Mouse (Mus musculus) liver, embryonic 13.5 days (tissue): ENCODE measurements at regions not wholly inside any gene's neighbourhood (a gene's known extent, or its start where the extent isn't known, plus 50 kb on each side); places are given as distances from the start of the nearest gene placed in this dataset.
A peak's percentile ranks its signal among the peaks of the same experiment; 100 is the strongest.

ENCODE experiments used
- ATAC-seq: fragments of 200-750 bp; cut with Nextera tagmentation; 2 replicates; pipeline ENCODE4 v1.8.0; 2017; ENCODE audit warnings: low read depth, mild to moderate bottlenecking, moderate number of reproducible peaks, moderate library complexity
- DNase-seq: peaks from one replicate; pipeline ENCODE4 v3.0.0; 2022
- H3K27ac ChIP-seq: fragments of 300-500 bp; sonication (generic); 2 replicates; pipeline ENCODE4 v1.5.1; 2015; ENCODE audit warnings: moderate library complexity, mild to moderate bottlenecking, inconsistent platforms
- H3K27me3 ChIP-seq: fragments of 300-500 bp; sonication (generic); 2 replicates; pipeline ENCODE4 v1.6.1; 2015; ENCODE audit warnings: mild to moderate bottlenecking, inconsistent platforms
- H3K36me3 ChIP-seq: fragments of 300-500 bp; sonication (generic); 2 replicates; pipeline ENCODE4 v1.6.1; 2015; ENCODE audit warnings: mild to moderate bottlenecking, inconsistent platforms
- H3K4me1 ChIP-seq: fragments of 300-500 bp; sonication (generic); replicated peaks from 2 replicates; pipeline ENCODE4 v1.6.1; 2015; ENCODE audit warnings: inconsistent platforms
- H3K4me2 ChIP-seq: fragments of 300-500 bp; sonication (generic); 2 replicates; pipeline ENCODE4 v1.6.1; 2015; ENCODE audit warnings: inconsistent platforms, mild to moderate bottlenecking, moderate library complexity
- H3K4me3 ChIP-seq: fragments of 300-500 bp; sonication (generic); replicated peaks from 2 replicates; pipeline ENCODE4 v1.5.1; 2015; ENCODE audit warnings: mild to moderate bottlenecking, inconsistent platforms
- H3K9ac ChIP-seq: fragments of 300-500 bp; sonication (generic); 2 replicates; pipeline ENCODE4 v1.6.1; 2015; ENCODE audit warnings: mild to moderate bottlenecking, inconsistent platforms
- H3K9me3 ChIP-seq: fragments of 300-500 bp; sonication (generic); replicated peaks from 2 replicates; pipeline ENCODE4 v1.6.1; 2016; ENCODE audit warnings: inconsistent platforms
- WGBS: fragments of 180-500 bp; shearing (Covaris S2); methylation state at CpG from one replicate; pipeline ENCODE4 v1.1.7; 2015; ENCODE audit not compliant: insufficient replicate concordance; 5-methylcytosine and 5-hydroxymethylcytosine counted together

GRCm38 (mm10) chr10:66913187-66913586, 182.7 kb upstream of the Jmjd1c start:
- no peak overlapping the region for H3K4me3 ChIP-seq
- DNase-seq = no peak
- H3K4me1 ChIP-seq = peaks cover 41% of the 10 kb centered on the region
- ATAC-seq = no peak
- 0 out of 2 replicates have a peak, but pooled peaks cover 7% of the 10 kb centered on the region for H3K27me3 ChIP-seq
- no peaks in the 10 kb centered on the region for H3K9me3 ChIP-seq
- H3K4me2 ChIP-seq = peak overlapping the region; percentile 10; the same call in 1 of the 2 replicates
- H3K9ac ChIP-seq = no peak overlapping the region
- WGBS = 37% methylated on average over 14 of the region's 14 CpGs
- no peak overlapping the region for H3K27ac ChIP-seq
- no peaks in the 10 kb centered on the region for H3K36me3 ChIP-seq

DNA sequence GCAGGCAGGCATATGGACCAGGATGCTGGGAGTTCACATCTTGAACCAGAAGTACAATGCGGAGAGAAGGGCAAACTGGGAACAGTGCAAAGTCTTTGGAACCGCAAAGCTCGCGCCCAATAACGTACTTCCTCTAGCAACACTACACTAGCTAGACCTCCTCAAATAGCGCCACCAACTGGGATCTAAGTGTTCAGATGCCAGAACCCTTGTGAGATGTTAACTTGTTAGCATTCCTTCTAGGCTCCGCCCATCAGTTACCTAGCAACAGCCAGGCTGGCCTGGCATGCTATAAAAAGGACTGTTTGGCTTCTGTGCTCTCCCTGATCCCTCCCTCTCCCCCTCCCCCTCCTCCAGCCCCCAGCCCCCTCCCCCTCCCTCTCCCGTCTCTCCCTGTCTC, 182.3 kb upstream of the Jmjd1c start:
- ATAC-seq (no peak), DNase-seq (no peak)
- 37% methylated on average over 8 of the region's 8 CpGs for WGBS
- no peak overlapping the region for H3K9ac ChIP-seq
- H3K36me3 ChIP-seq = no peaks in the 10 kb centered on the region
- no peak overlapping the region for H3K4me3 ChIP-seq
- H3K4me2 ChIP-seq = peak overlapping the region; percentile 10; the same call in 1 of the 2 replicates
- H3K4me1 ChIP-seq = peaks cover 36% of the 10 kb centered on the region
- H3K27ac ChIP-seq = no peak overlapping the region
- H3K27me3 ChIP-seq = 0 out of 2 replicates have a peak, but pooled peaks cover 7% of the 10 kb centered on the region
- no peaks in the 10 kb centered on the region for H3K9me3 ChIP-seq

- Histone ChIP-seq H3K9me3 (no peaks in the 10 kb centered on the region), H3K27ac (no peak overlapping the region), H3K36me3 (no peaks in the 10 kb centered on the region), H3K4me2 (no peak overlapping the region), H3K27me3 (0 out of 2 replicates have a peak, but pooled peaks cover 10% of the 10 kb centered on the region), H3K4me3 (no peak overlapping the region), H3K4me1 (peaks cover 35% of the 10 kb centered on the region), H3K9ac (no peak overlapping the region)
- ATAC-seq = no peak
- DNase-seq = no peak
- WGBS = 60% methylated on average over 12 of the region's 12 CpGs
Measured at GRCm38 (mm10) chr10:66914288-66914975, 181.5 kb upstream of the Jmjd1c start.

DNA sequence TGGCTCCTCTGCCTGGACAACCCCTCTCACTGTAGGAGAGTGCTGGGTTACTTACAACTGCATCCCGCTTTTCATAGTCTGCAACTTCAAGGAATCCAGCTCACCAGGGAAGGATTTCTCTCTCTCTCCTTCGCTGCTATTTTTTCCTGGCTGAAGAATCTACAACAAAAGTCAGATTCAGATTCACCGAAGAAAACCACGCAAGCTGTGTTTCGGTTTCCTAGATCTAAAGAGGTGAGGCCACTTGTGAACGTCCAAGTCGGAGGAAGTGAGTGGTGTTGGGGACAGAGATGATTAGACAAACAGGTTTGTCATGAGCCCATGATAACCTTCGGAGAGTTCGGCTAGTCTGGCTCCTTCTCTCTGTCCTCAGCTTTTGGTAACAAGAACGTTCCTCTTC, 180.1 kb upstream of the Jmjd1c start:
- Histone ChIP-seq H3K9me3 (no peaks in the 10 kb centered on the region), H3K4me3 (no peak overlapping the region), H3K36me3 (no peaks in the 10 kb centered on the region), H3K27ac (no peak overlapping the region), H3K4me2 (no peak overlapping the region), H3K4me1 (peaks cover 38% of the 10 kb centered on the region), H3K9ac (no peak overlapping the region), H3K27me3 (0 out of 2 replicates have a peak, but pooled peaks cover 10% of the 10 kb centered on the region)
- no peak for DNase-seq
- 41% methylated on average over 10 of the region's 10 CpGs for WGBS
- no peak for ATAC-seq

GRCm38 (mm10) chr10:66917725-66918124, 178.2 kb upstream of the Jmjd1c start:
- no peak overlapping the region for H3K4me2 ChIP-seq
- DNase-seq (no peak), ATAC-seq (no peak)
- no peaks in the 10 kb centered on the region for H3K36me3 ChIP-seq
- H3K4me1 ChIP-seq = peaks cover 40% of the 10 kb centered on the region
- H3K9ac ChIP-seq = no peak overlapping the region
- H3K9me3 ChIP-seq = no peaks in the 10 kb centered on the region
- WGBS = 66% methylated on average over 2 of the region's 2 CpGs
- peaks cover 15% of the 10 kb centered on the region; the same call in 1 of the 2 replicates for H3K27me3 ChIP-seq
- H3K4me3 ChIP-seq = no peak overlapping the region
- H3K27ac ChIP-seq = no peak overlapping the region

DNA sequence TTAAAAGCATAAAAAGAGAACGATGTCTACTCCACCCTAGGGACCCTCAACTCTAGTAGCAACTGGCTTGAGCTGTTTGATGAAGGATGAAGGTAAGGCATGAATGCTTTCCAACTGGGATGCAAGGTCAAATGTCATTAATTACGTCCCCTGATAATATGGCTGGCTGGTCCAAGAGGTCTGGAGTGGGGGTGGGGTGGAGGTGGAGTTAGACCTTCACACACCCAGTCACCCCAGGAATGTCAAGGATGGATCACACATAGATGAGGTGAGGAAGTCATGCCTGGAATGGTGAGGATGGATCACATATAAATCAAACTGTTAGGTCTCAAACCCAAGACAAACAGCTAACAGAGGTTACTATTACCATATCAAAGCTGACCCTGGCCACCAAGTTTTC, 177.2 kb upstream of the Jmjd1c start:
- WGBS = 62% methylated on average over 2 of the region's 2 CpGs
- Histone ChIP-seq H3K9ac (no peak overlapping the region), H3K36me3 (no peaks in the 10 kb centered on the region), H3K9me3 (no peaks in the 10 kb centered on the region), H3K27ac (no peak overlapping the region), H3K4me3 (no peak overlapping the region), H3K4me1 (peaks cover 32% of the 10 kb centered on the region), H3K27me3 (peaks cover 7% of the 10 kb centered on the region; the same call in 1 of the 2 replicates), H3K4me2 (no peak overlapping the region)
- no peak for ATAC-seq
- DNase-seq = no peak

DNA sequence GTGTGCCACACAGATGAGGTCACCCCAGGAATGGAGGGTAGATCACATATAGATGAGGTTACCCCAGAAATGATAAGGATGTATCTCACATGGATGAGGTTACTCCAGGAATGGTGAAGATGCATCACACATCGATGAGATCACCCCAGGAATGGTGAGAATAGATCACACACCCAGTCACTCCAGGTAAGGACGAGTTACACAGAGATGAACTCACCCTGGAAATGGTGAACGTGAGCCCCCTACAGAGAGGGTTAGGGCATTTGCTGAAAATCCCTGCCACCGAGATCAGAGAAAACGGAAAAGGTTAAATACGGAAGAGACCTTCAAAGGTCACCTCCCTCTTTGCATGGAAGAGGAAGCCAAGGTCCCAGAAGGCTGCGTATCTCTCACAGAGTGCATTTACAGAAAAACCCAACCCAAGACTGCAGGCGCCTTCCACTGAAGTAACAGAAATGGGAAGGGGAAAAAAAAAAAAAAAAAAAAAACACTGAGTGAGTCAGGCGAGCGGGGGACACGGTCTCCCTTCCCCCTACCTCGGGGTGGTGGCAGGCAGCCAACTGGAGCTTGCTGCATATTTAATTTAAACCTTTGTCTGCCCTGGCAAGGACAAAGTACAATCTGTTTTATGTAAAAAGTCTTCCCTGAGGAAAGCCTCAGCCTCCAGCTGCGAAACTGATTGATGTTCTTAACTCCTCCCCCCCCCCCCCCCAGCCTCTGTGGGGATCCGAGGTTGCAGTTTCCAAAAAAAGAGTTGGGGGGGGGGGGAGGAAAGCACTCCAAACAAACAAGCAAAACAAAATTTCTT, 175.8 kb upstream of the Jmjd1c start:
- WGBS = 1% methylated on average over 14 of the region's 14 CpGs
- H3K4me3 ChIP-seq = peak overlapping the region; percentile 29
- H3K9ac ChIP-seq = no peak overlapping the region
- ATAC-seq = peak; percentile 10; the same call in 1 of the 2 replicates
- peak overlapping the region; percentile 51 for H3K4me2 ChIP-seq
- H3K4me1 ChIP-seq = peaks cover 24% of the 10 kb centered on the region
- H3K27ac ChIP-seq = peak overlapping the region; percentile 55; the same call in 1 of the 2 replicates
- peaks cover 7% of the 10 kb centered on the region; the same call in 1 of the 2 replicates for H3K27me3 ChIP-seq
- H3K9me3 ChIP-seq = no peaks in the 10 kb centered on the region
- H3K36me3 ChIP-seq = no peaks in the 10 kb centered on the region
- no peak for DNase-seq

DNA sequence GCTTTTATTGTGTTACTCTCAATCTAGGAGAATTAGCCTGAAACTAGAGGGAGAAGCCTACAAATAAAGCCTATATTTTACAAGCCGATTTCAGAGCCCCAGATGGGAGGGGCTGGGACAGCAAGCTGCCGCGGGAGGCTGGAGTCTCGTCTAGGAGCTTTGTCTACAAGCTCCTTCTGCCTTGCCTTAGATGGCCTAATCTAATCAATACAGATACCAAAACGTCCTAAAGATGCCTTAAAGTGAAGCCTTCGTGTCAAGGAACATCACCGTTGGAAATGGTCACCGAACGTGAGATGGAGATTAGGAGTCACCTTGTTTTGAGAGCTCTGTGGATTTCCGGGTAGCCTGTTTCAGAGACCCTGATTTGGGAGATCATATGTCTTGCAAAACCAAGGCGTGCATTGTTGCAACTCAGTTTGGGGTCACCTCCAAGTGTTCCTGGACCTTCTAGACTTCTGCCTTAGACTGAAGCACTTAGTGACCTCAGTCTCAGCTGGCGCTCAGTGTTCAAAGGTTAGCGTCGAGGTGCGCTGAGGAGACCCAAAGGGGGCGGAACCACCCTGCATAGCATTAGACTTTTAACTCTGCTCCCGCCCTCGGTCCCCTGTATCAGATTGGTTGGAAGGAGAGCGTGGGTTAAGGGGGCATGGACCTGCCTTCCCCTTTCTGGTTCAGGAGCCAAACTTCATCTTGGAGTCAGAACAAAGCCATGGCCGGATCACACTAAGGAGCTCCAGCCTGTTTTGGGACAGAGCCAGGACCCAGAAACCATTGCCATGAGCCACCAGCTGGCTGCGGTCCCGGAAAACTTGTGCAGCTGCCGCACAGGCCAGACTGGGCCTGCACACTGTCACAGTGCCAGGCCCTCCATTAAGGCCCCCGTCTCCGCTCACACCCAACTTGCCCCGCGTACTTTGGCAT, 174.9 kb upstream of the Jmjd1c start:
- peak overlapping the region; percentile 29 for H3K4me3 ChIP-seq
- peaks cover 7% of the 10 kb centered on the region; the same call in 1 of the 2 replicates for H3K27me3 ChIP-seq
- DNase-seq = no peak
- peak; percentile 63 for ATAC-seq
- peak overlapping the region; percentile 55 for H3K27ac ChIP-seq
- H3K9me3 ChIP-seq = no peaks in the 10 kb centered on the region
- H3K4me1 ChIP-seq = peaks cover 24% of the 10 kb centered on the region
- H3K4me2 ChIP-seq = peak overlapping the region; percentile 51
- H3K9ac ChIP-seq = no peak overlapping the region; the same call in 1 of the 2 replicates
- no peaks in the 10 kb centered on the region for H3K36me3 ChIP-seq
- WGBS = 25% methylated on average over 27 of the region's 27 CpGs

- no peaks in the 10 kb centered on the region for H3K9me3 ChIP-seq
- no peak overlapping the region for H3K9ac ChIP-seq
- no peak for DNase-seq
- ATAC-seq = no peak
- peaks cover 7% of the 10 kb centered on the region; the same call in 1 of the 2 replicates for H3K27me3 ChIP-seq
- H3K27ac ChIP-seq = 0 out of 2 replicates have a peak overlapping the region, but pooled peaks have one; percentile 39
- H3K36me3 ChIP-seq = no peaks in the 10 kb centered on the region
- WGBS = 42% methylated on average over 6 of the region's 6 CpGs
- H3K4me2 ChIP-seq = 0 out of 2 replicates have a peak overlapping the region, but pooled peaks have one; percentile 51
- peaks cover 24% of the 10 kb centered on the region for H3K4me1 ChIP-seq
- H3K4me3 ChIP-seq = no peak overlapping the region
Measured at GRCm38 (mm10) chr10:66921776-66922175, 174.1 kb upstream of the Jmjd1c start.

- Histone ChIP-seq H3K36me3 (no peaks in the 10 kb centered on the region), H3K27ac (no peak overlapping the region), H3K4me2 (no peak overlapping the region), H3K27me3 (peaks cover 7% of the 10 kb centered on the region; the same call in 1 of the 2 replicates), H3K4me1 (peaks cover 24% of the 10 kb centered on the region), H3K9ac (no peak overlapping the region), H3K4me3 (no peak overlapping the region), H3K9me3 (no peaks in the 10 kb centered on the region)
- WGBS = 24% methylated on average over 6 of the region's 6 CpGs
- ATAC-seq = no peak
- no peak for DNase-seq
Measured at GRCm38 (mm10) chr10:66922314-66922713, 173.6 kb upstream of the Jmjd1c start.
